Mouse (Mus musculus): ENCODE measurements around the gene Eaf2. TPM values are rescaled to one million over a fixed set of nuclear protein-coding genes. Genes with fewer than 3 reads are reported as not detected.
A peak's percentile ranks its signal among the peaks of the same experiment; 100 is the strongest.

Gene Eaf2
- total and polyA plus RNA-seq, 3 experiments, result 3.5 to 7.4 (median 5.0) TPM

GRCm38 (mm10) chr16:36817321-36817926, 57.4 kb downstream of the Eaf2 start:
- no peak overlapping the region for H3K27ac ChIP-seq (ENCODE audit: insufficient read depth, low read depth)

DNA sequence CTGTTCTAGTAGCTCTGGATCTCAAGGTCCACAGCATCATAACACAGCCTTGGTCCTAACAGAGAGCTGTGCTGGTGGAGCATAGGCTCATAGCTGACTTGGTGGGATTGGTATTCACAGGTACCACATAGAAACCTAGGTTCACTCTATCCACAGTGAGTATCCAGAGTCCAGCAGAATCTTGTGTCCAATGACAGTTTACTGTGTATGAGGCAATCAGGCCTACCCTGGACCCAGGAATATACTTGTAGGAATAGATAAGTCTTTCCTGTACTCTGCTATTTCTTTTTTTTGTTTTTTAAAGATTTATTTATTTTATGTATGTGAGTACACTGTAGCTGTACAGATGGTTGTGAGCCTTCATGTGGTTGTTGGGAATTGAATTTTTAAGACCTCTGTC, 57.9 kb downstream of the Eaf2 start:
- in situ Hi-C loops (cut with MboI; ENCODE audit: low pct_ligation_motif_present, low pct_unique_long_range_greater_than_20kb, low sequenced_read_pairs), result loop anchor here (10.0 kb wide), 2 partner anchors 182 to 352 kb away; no protein-coding TSS in a partner anchor

More at GRCm38 (mm10) chr16:36817321-36817926, 57.4 kb downstream of the Eaf2 start:
- no peak overlapping the region for H3K4me3 ChIP-seq (replicated peaks in 1 of 3; ENCODE audit: low read depth in 2 of 3, low read length in 2 of 3, poor library complexity in 1 of 3)
- in situ Hi-C loops (cut with MboI; ENCODE audit: low pct_ligation_motif_present, low pct_unique_long_range_greater_than_20kb, low sequenced_read_pairs) (loop anchor here (10.0 kb wide), 2 partner anchors 183 to 353 kb away; no protein-coding TSS in a partner anchor), dilution Hi-C loops (cut with MboI; ENCODE audit: extremely low pct_ligation_motif_present, extremely low pct_unique_long_range_greater_than_20kb, low sequenced_read_pairs) (no loop called here)
- H3K36me3 ChIP-seq (replicated peaks in 1 of 2; ENCODE audit: control insufficient read depth in 1 of 2, insufficient read depth in 1 of 2, low read length in 1 of 2), result no peaks in the 10 kb centered on the region
- H3K4me1 ChIP-seq (ENCODE audit: control insufficient read depth in 1 of 2, insufficient read depth in 2 of 2), result peaks cover 5 to 21% of the 10 kb centered on the region in 2 experiments
- peak; percentile 96 for DNase-seq (ENCODE audit: extremely low read depth)
- no peaks in the 10 kb centered on the region for H3K79me2 ChIP-seq (replicated peaks; ENCODE audit: control insufficient read depth, extremely low read depth, insufficient read depth, poor library complexity, severe bottlenecking)
- no peaks in the 10 kb centered on the region for H3K27me3 ChIP-seq (replicated peaks)
- H3K9me3 ChIP-seq (replicated peaks; ENCODE audit: low read length), result no peaks in the 10 kb centered on the region
- no peak overlapping the region for H3K9ac ChIP-seq (ENCODE audit: insufficient read depth, low read depth)
- no peak for TF ChIP-seq PAX5 (IDR thresholded peaks at IDR 0.05; ENCODE audit: low read length)
- no peak for TF ChIP-seq POLR2AphosphoS2 (IDR thresholded peaks at IDR 0.05; ENCODE audit: low read depth, low read length)
- no peak for TF ChIP-seq RCOR1 (conservative IDR thresholded peaks at IDR 0.05; ENCODE audit: low read depth, low read length)
- TF ChIP-seq MAZ (IDR thresholded peaks at IDR 0.05; ENCODE audit: low read depth, low read length), result no peak
- TF ChIP-seq SMC3 (IDR thresholded peaks at IDR 0.05; ENCODE audit: low read depth, low read length), result peak; percentile 92
- no peak for TF ChIP-seq CHD2 (IDR thresholded peaks at IDR 0.05; ENCODE audit: low read length)
- TF ChIP-seq ETS1 (conservative IDR thresholded peaks at IDR 0.05; ENCODE audit: low read depth, low read length), result no peak; the same call in 1 of the 2 replicates
- TF ChIP-seq USF1 (IDR thresholded peaks at IDR 0.05; ENCODE audit: low read depth, low read length), result no peak
- TF ChIP-seq MAX (IDR thresholded peaks at IDR 0.05; ENCODE audit: low read length), result no peak
- 0 out of 2 replicates have a peak, but pooled peaks have one; percentile 26 for TF ChIP-seq TBP (conservative IDR thresholded peaks at IDR 0.05; ENCODE audit: low read depth, low read length)
- no peak for TF ChIP-seq EP300 (IDR thresholded peaks at IDR 0.05; ENCODE audit: low read length)
- no peak for TF ChIP-seq UBTF (IDR thresholded peaks at IDR 0.05; ENCODE audit: low read depth, low read length)
- TF ChIP-seq CHD1 (IDR thresholded peaks at IDR 0.05; ENCODE audit: low read depth, low read length), result no peak
- TF ChIP-seq MEF2A (IDR thresholded peaks at IDR 0.05; ENCODE audit: borderline replicate concordance, low read depth, low read length), result 0 out of 2 replicates have a peak, but pooled peaks have one; percentile 21
- TF ChIP-seq ZC3H11A (IDR thresholded peaks at IDR 0.05; ENCODE audit: low read depth, low read length), result peak; percentile 83
- TF ChIP-seq JUN (IDR thresholded peaks at IDR 0.05; ENCODE audit: insufficient read depth, low read depth, low read length), result no peak
- TF ChIP-seq KAT2A (IDR thresholded peaks at IDR 0.05; ENCODE audit: insufficient replicate concordance, low read length), result no peak
- TF ChIP-seq E2F4 (IDR thresholded peaks at IDR 0.05; ENCODE audit: insufficient replicate concordance, low read depth, low read length), result no peak
- TF ChIP-seq NELFE (IDR thresholded peaks at IDR 0.05; ENCODE audit: low read depth, low read length), result peak; percentile 39; the same call in 1 of the 2 replicates
- no peak for TF ChIP-seq BHLHE40 (IDR thresholded peaks at IDR 0.05; ENCODE audit: low read depth, low read length)
- TF ChIP-seq POLR2A (IDR thresholded peaks at IDR 0.05; ENCODE audit: low read depth, low read length), result no peak
- TF ChIP-seq ZNF384 (IDR thresholded peaks at IDR 0.05; ENCODE audit: low read depth, low read length), result no peak
- TF ChIP-seq NRF1 (IDR thresholded peaks at IDR 0.05; ENCODE audit: low read depth, low read length), result no peak
- TF ChIP-seq ZKSCAN1 (IDR thresholded peaks at IDR 0.05; ENCODE audit: borderline replicate concordance, low read depth, low read length), result no peak
- TF ChIP-seq ELF1 (IDR thresholded peaks at IDR 0.05; ENCODE audit: low read depth, low read length), result 0 out of 2 replicates have a peak, but pooled peaks have one; percentile 10
- TF ChIP-seq USF2 (conservative IDR thresholded peaks at IDR 0.05; ENCODE audit: low read depth, low read length), result no peak
- TF ChIP-seq JUND (conservative IDR thresholded peaks at IDR 0.05; ENCODE audit: low read depth, low read length), result 0 out of 2 replicates have a peak, but pooled peaks have one; percentile 40
- no peak for TF ChIP-seq MAFK (IDR thresholded peaks at IDR 0.05; ENCODE audit: insufficient replicate concordance, low read length)
- TF ChIP-seq SIN3A (IDR thresholded peaks at IDR 0.05; ENCODE audit: low read length), result peak; percentile 70; the same call in 1 of the 2 replicates
- TF ChIP-seq ZMIZ1 (IDR thresholded peaks at IDR 0.05; ENCODE audit: low read depth, low read length), result no peak
- no peak for TF ChIP-seq GABPA (IDR thresholded peaks at IDR 0.05; ENCODE audit: insufficient replicate concordance, low read depth, low read length)
- TF ChIP-seq IRF4 (IDR thresholded peaks at IDR 0.05; ENCODE audit: low read depth, low read length), result no peak
- no peak for TF ChIP-seq MXI1 (IDR thresholded peaks at IDR 0.05; ENCODE audit: low read depth, low read length)
- TF ChIP-seq TCF12 (IDR thresholded peaks at IDR 0.05; ENCODE audit: low read depth, low read length), result peak; percentile 33; the same call in 1 of the 2 replicates
- peak; percentile 32 to 93 for TF ChIP-seq CTCF (conservative IDR thresholded peaks at IDR 0.05 in 1 of 2, IDR thresholded peaks at IDR 0.05 in 1 of 2; ENCODE audit: low read depth in 2 of 2, low read length in 2 of 2)
- TF ChIP-seq MYC (IDR thresholded peaks at IDR 0.05; ENCODE audit: low read depth, low read length), result peak; percentile 49; the same call in 1 of the 2 replicates
- peak; percentile 42 for TF ChIP-seq HCFC1 (IDR thresholded peaks at IDR 0.05; ENCODE audit: low read depth, low read length)
- TF ChIP-seq RAD21 (IDR thresholded peaks at IDR 0.05; ENCODE audit: low read depth, low read length), result peak; percentile 85
- no peak overlapping the region for H3K4me2 ChIP-seq (ENCODE audit: insufficient read depth, low read depth, poor library complexity, severe bottlenecking)

More for the DNA sequence above, 57.9 kb downstream of the Eaf2 start:
- no peaks in the 10 kb centered on the region for H3K27me3 ChIP-seq (replicated peaks)
- dilution Hi-C loops (cut with MboI; ENCODE audit: extremely low pct_ligation_motif_present, extremely low pct_unique_long_range_greater_than_20kb, low sequenced_read_pairs), result no loop called here
- H3K79me2 ChIP-seq (replicated peaks; ENCODE audit: control insufficient read depth, extremely low read depth, insufficient read depth, poor library complexity, severe bottlenecking), result no peaks in the 10 kb centered on the region
- H3K9ac ChIP-seq (ENCODE audit: insufficient read depth, low read depth), result no peak overlapping the region
- no peak for DNase-seq (ENCODE audit: extremely low read depth)
- no peaks in the 10 kb centered on the region for H3K9me3 ChIP-seq (replicated peaks; ENCODE audit: low read length)
- H3K4me1 ChIP-seq (ENCODE audit: control insufficient read depth in 1 of 2, insufficient read depth in 2 of 2), result peaks cover 5 to 18% of the 10 kb centered on the region in 2 experiments
- no peak for TF ChIP-seq JUN (IDR thresholded peaks at IDR 0.05; ENCODE audit: insufficient read depth, low read depth, low read length)
- no peak for TF ChIP-seq MAZ (IDR thresholded peaks at IDR 0.05; ENCODE audit: low read depth, low read length)
- TF ChIP-seq E2F4 (IDR thresholded peaks at IDR 0.05; ENCODE audit: insufficient replicate concordance, low read depth, low read length), result 0 out of 2 replicates have a peak, but pooled peaks have one; percentile 34
- no peak for TF ChIP-seq GABPA (IDR thresholded peaks at IDR 0.05; ENCODE audit: insufficient replicate concordance, low read depth, low read length)
- TF ChIP-seq ZC3H11A (IDR thresholded peaks at IDR 0.05; ENCODE audit: low read depth, low read length), result no peak
- TF ChIP-seq MEF2A (IDR thresholded peaks at IDR 0.05; ENCODE audit: borderline replicate concordance, low read depth, low read length), result 0 out of 2 replicates have a peak, but pooled peaks have one; percentile 24
- no peak for TF ChIP-seq TBP (conservative IDR thresholded peaks at IDR 0.05; ENCODE audit: low read depth, low read length)
- TF ChIP-seq NELFE (IDR thresholded peaks at IDR 0.05; ENCODE audit: low read depth, low read length), result peak; percentile 48; the same call in 1 of the 2 replicates
- peak; percentile 43; the same call in 1 of the 2 replicates for TF ChIP-seq MAX (IDR thresholded peaks at IDR 0.05; ENCODE audit: low read length)
- TF ChIP-seq CHD1 (IDR thresholded peaks at IDR 0.05; ENCODE audit: low read depth, low read length), result 0 out of 2 replicates have a peak, but pooled peaks have one; percentile 26
- TF ChIP-seq RCOR1 (conservative IDR thresholded peaks at IDR 0.05; ENCODE audit: low read depth, low read length), result no peak
- no peak for TF ChIP-seq JUND (conservative IDR thresholded peaks at IDR 0.05; ENCODE audit: low read depth, low read length)
- H3K4me2 ChIP-seq (ENCODE audit: insufficient read depth, low read depth, poor library complexity, severe bottlenecking), result no peak overlapping the region
- no peaks in the 10 kb centered on the region for H3K36me3 ChIP-seq (replicated peaks in 1 of 2; ENCODE audit: control insufficient read depth in 1 of 2, insufficient read depth in 1 of 2, low read length in 1 of 2)
- no peak overlapping the region for H3K27ac ChIP-seq (ENCODE audit: insufficient read depth, low read depth)
- no peak overlapping the region for H3K4me3 ChIP-seq (replicated peaks in 1 of 3; ENCODE audit: low read depth in 2 of 3, low read length in 2 of 3, poor library complexity in 1 of 3)
